Mouse (Mus musculus): Measurements from ENCODE around the gene Syt2. TPM values are rescaled to one million over a fixed set of nuclear protein-coding genes. Genes with fewer than 3 reads are reported as not detected.

Syt2 gene
- total RNA-seq, 2 experiments from 2014 or later: 0.41 TPM; not detected in 1

- no peak for ATAC-seq (replicated peaks; ENCODE audit: poor library complexity, severe bottlenecking)
Measured at GRCm38 (mm10) chr1:134764831-134765458, 118.5 kb downstream of the Syt2 start.

GRCm38 (mm10) chr1:134766448-134766847, 120.0 kb downstream of the Syt2 start:
- ATAC-seq (replicated peaks; ENCODE audit: poor library complexity, severe bottlenecking): no peak

- peak; percentile 52 for ATAC-seq (replicated peaks; ENCODE audit: poor library complexity, severe bottlenecking)
Measured at GRCm38 (mm10) chr1:134770312-134770711, 123.8 kb downstream of the Syt2 start.

- peak; percentile 41 for ATAC-seq (replicated peaks; ENCODE audit: poor library complexity, severe bottlenecking)
Measured at GRCm38 (mm10) chr1:134771353-134771752, 124.9 kb downstream of the Syt2 start.

GRCm38 (mm10) chr1:134771999-134772398, 125.5 kb downstream of the Syt2 start:
- peak; percentile 65 for ATAC-seq (replicated peaks; ENCODE audit: poor library complexity, severe bottlenecking)

GRCm38 (mm10) chr1:134772821-134773220, 126.3 kb downstream of the Syt2 start:
- ATAC-seq (replicated peaks; ENCODE audit: poor library complexity, severe bottlenecking): no peak

- ATAC-seq (replicated peaks; ENCODE audit: poor library complexity, severe bottlenecking): no peak
Measured at GRCm38 (mm10) chr1:134773256-134773655, 126.8 kb downstream of the Syt2 start.

GRCm38 (mm10) chr1:134774247-134774646, 127.8 kb downstream of the Syt2 start:
- ATAC-seq (replicated peaks; ENCODE audit: poor library complexity, severe bottlenecking): no peak

- ATAC-seq (replicated peaks; ENCODE audit: poor library complexity, severe bottlenecking): no peak
Measured at GRCm38 (mm10) chr1:134774728-134775287, 128.3 kb downstream of the Syt2 start.

- ATAC-seq (replicated peaks; ENCODE audit: poor library complexity, severe bottlenecking): no peak
Measured at GRCm38 (mm10) chr1:134775631-134776030, 129.2 kb downstream of the Syt2 start.

- no peak for ATAC-seq (replicated peaks; ENCODE audit: poor library complexity, severe bottlenecking)
Measured at GRCm38 (mm10) chr1:134777201-134777885, 130.9 kb downstream of the Syt2 start.

- no peak; the same call in 1 of the 2 replicates for ATAC-seq (replicated peaks; ENCODE audit: poor library complexity, severe bottlenecking)
Measured at GRCm38 (mm10) chr1:134777936-134778548, 131.6 kb downstream of the Syt2 start.

GRCm38 (mm10) chr1:134782797-134783196, 136.3 kb downstream of the Syt2 start:
- no peak for ATAC-seq (replicated peaks; ENCODE audit: poor library complexity, severe bottlenecking)

- ATAC-seq (replicated peaks; ENCODE audit: poor library complexity, severe bottlenecking): no peak
Measured at GRCm38 (mm10) chr1:134783958-134784357, 137.5 kb downstream of the Syt2 start.

GRCm38 (mm10) chr1:134784481-134784880, 138.0 kb downstream of the Syt2 start:
- peak; percentile 40 for ATAC-seq (replicated peaks; ENCODE audit: poor library complexity, severe bottlenecking)

- peak; percentile 65 for ATAC-seq (replicated peaks; ENCODE audit: poor library complexity, severe bottlenecking)
Measured at GRCm38 (mm10) chr1:134784911-134785310, 138.4 kb downstream of the Syt2 start.

- ATAC-seq (replicated peaks; ENCODE audit: poor library complexity, severe bottlenecking): no peak
Measured at GRCm38 (mm10) chr1:134788096-134788495, 141.6 kb downstream of the Syt2 start.

GRCm38 (mm10) chr1:134790716-134791439, 144.4 kb downstream of the Syt2 start:
- ATAC-seq (replicated peaks; ENCODE audit: poor library complexity, severe bottlenecking): peak; percentile 53

- no peak for ATAC-seq (replicated peaks; ENCODE audit: poor library complexity, severe bottlenecking)
Measured at GRCm38 (mm10) chr1:134791456-134791855, 145.0 kb downstream of the Syt2 start.

GRCm38 (mm10) chr1:134796076-134796475, 149.6 kb downstream of the Syt2 start:
- no peak for ATAC-seq (replicated peaks; ENCODE audit: poor library complexity, severe bottlenecking)
